Mouse (Mus musculus) liver, adult 2 months (tissue): Measurements from ENCODE around the gene Zbtb18.

Experiments
- CTCF ChIP-seq: fragments of 200-500 bp; IDR thresholded peaks from 2 replicates; pipeline ENCODE4 v1.5.1; 2011; ENCODE audit warnings: low read depth, low read length, control low read depth
- POLR2A ChIP-seq: fragments of 200-500 bp; IDR thresholded peaks from 2 replicates; pipeline ENCODE4 v1.6.1; 2011; ENCODE audit warnings: low read length, control low read depth; ENCODE audit not compliant: insufficient read depth; ENCODE audit errors: extremely low read depth

- TF ChIP-seq POLR2A = no peak
- TF ChIP-seq CTCF = no peak
These were observed 42.5 kb downstream of the Zbtb18 start for GRCm38 (mm10) chr1:177484680-177485079.
